Mouse (Mus musculus): Measurements from ENCODE around the gene Spaca7.

The Spaca7 gene

GRCm38 (mm10) chr8:12572814-12573534, at the start of gene Spaca7:
TSS of gene Spaca7 (plus strand) at chr8:12573029.
- DNase-seq (ENCODE audit: low read depth, low spot score) = no peak

DNA sequence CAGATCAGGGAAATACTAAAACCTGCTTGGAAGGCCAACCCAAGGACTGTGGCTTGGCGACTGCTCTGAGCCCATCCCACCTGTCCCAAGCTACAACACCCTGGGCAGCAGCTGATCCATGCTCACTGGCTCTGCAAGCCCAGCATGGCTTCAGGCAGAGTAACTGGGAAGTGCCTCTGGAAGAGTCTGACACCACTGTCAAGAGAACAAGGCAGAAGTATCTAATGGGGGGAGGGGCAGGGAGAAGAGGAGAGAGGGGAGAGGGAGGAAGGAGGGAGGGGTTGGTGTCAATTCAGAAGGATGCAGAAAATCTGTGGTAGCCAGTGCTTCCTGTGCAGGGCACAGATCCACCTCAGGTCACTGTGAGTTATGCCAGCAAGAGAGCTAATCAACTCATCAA, 48.5 kb upstream of the Spaca7 start:
- DNase-seq (ENCODE audit: low read depth, low spot score) = no peak

DNA sequence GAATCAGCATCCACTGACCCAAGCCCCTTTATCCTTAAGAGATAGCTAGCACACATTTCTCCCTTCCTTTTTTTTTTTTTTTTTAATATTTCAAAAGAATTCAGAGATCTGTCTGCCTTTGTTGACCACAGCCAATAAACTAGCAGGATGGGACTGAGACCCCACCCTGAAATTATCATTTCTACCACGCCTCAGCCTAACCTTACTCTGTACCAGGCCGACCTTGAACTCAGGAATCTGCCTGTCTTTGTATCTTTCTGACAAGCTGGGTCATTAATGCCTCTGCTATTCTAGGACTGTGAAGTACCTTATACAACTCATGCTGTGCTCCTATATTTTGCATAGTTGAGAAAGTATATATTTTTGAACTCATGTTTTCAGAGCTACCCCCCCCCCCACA, 44.2 kb upstream of the Spaca7 start:
- no peak for DNase-seq (ENCODE audit: low read depth, low spot score)

DNA sequence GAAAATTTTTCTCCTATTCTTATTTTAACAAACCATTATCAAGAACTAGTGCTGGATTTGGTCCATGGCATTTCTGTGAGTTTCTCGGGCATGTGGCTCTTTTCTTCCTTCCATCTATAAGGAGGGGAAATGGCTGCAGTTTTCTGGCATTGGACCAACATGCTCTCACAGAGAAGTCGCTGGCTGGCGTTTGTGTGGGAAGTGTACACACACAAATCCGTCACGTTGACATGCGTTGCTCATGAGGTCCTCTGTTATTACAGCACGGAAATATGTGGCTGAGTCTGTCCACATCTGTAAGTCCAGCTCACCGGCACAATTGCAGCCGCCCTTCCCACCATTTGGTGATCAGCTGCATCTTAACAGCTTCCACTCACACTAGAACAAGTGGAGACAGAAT, 37.2 kb upstream of the Spaca7 start:
- DNase-seq (ENCODE audit: low read depth, low spot score) = peak; percentile 27

GRCm38 (mm10) chr8:12536306-12536705, 36.5 kb upstream of the Spaca7 start:
- no peak for DNase-seq (ENCODE audit: low read depth, low spot score)

DNA sequence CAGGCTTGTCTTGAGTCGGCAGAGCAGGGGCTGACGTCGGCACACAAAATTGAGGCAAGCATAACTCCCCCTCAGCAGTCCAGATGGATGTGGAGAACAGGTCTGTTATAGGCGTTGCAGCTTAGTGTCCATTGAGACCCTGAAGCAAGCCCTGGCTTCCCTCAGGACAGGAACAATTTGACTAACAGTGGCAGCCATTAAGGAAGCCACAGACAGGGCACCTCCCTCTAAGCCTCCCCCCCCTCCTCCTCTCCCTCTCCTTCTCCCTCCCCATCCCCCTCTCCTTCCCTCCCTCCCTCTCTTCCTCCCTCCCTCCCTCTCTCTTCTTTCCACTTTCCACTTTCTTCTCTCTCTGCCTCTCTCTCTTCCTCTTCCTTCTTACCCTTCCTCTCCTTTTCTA, 27.6 kb upstream of the Spaca7 start:
- no peak for DNase-seq (ENCODE audit: low read depth, low spot score)

- no peak for DNase-seq (ENCODE audit: low read depth, low spot score)
Observed at GRCm38 (mm10) chr8:12545671-12546070, 27.2 kb upstream of the Spaca7 start.

GRCm38 (mm10) chr8:12547466-12548220, 25.2 kb upstream of the Spaca7 start:
- DNase-seq (ENCODE audit: low read depth, low spot score) = no peak

DNA sequence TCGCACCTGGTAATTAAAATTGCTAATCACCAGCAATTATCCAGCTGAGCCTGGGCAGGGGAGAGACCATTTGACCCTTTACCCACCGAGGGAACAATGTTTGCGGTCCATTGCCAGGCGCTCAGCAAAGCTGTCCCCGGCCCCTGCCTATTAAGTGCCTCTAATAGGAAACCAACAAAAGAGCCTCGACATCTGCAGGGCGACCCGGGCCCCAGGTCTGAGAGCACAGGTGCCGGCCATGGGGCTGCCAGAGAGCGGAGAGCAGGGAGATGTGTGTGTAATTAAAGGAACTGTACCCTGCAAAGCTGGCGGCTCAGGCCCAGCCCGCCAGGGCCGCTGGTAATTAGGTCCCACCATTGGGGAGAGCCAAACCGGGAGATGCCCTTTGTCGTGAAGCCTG, 24.6 kb upstream of the Spaca7 start:
- DNase-seq (ENCODE audit: low read depth, low spot score) = no peak

DNA sequence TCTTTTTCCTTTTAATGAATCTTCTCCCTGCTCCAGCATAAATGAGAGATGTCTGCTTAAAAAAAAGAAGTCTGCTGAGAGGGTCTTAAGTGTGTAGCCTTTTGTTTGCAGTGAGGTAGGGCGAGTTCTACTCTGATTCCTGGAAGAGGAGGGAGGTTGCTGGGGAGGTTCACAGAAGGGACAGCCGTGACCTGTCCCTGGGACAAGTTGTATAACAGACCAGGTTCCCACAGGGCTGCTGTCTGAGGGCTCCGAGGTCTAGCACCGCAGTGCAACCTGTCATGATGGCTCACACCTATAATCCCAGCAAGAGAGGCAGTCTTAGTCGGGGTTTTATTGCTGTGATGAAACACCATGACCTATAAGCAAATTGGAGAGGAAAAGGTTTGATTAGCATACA, 24.1 kb upstream of the Spaca7 start:
- DNase-seq (ENCODE audit: low read depth, low spot score) = no peak

DNA sequence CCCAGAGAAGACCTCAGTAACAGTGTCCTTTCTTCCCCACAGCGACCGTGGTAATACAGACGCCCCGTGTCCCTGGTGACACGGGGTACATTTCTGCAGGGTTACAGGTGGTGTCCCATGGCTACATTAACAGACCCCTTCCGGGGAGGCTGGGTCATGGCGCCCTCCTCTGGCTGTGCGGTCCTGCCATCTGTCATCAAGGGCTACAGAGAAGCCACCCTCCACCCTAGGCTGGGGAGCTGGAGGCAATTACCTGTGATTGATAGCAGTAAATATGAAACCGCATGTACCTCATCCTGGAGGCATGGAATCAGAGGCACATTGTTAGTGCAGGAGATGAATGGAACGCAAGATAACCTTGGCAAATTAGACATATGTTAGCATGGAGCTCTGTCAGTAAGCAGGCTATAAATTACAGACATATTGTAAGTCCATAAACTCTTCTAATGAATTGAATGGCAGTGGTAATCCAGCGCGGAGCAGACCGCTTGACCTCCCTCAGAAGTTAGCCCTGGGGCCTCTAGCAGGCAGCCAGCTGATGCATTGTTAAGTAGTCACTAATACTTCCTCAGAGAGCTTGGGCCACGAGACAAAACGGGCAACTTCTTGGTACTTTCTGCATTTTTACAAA, 17.2 kb upstream of the Spaca7 start:
- DNase-seq (ENCODE audit: low read depth, low spot score) = no peak

DNA sequence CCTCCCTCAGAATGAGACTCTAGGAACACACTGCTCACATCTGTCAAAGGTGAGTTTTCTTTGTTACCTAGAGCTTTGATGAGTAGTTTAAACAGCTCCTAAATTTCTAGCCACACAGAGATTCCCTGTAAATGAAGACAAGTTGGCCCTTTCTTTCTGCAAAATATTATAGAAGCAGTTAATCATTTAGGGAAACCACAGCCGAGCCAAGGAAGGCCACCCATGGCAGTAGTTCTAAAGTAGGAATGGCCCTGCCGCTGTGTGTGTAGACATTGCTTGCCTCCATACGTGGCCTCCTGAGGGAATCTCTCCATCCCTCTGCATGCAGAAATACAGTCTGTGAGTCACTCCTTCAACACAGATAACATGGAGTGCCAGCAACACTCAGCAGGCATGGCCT, 14.0 kb upstream of the Spaca7 start:
- no peak for DNase-seq (ENCODE audit: low read depth, low spot score)

GRCm38 (mm10) chr8:12561403-12561960, 11.3 kb upstream of the Spaca7 start:
- peak; percentile 75 for DNase-seq (ENCODE audit: low read depth, low spot score)

DNA sequence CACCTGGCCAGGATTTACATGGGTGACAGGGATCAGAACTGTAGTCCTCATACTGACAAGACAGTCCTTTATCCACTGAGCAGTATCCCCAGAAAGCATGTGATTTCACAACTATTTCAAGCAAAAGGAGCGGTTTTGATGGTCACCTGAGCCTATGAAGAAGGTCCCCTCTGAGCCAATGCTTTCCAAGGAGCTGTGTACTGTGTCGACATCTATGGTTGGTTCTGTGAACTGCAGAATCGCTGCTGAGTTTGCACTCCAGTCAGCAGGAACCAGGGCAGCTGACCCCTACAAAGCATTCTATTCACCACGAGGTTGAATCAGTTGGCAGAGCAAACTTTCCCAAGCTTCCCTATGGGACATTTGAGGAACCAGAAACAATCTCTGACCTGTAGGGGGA, 8.5 kb upstream of the Spaca7 start:
- DNase-seq (ENCODE audit: low read depth, low spot score) = peak; percentile 79

DNA sequence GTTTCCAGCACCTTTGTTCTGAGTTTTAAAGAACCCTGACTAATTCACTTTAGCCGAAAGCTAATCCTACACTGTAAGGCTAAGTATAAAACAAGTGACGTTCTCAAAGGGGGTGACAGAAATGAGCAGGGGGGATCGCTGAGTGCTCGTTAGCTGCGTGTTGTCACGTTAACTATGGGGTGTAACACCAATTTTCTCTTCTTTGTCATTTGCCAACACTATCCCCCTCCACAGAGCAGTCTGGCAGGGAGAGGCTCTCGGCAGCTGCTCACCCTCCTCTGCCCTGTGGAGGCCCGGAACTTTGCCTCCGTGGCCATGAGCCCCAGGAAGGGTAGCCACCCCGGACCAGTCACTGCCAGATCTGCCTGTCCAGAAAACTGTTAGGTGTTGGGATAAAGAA, 7.3 kb upstream of the Spaca7 start:
- DNase-seq (ENCODE audit: low read depth, low spot score) = peak; percentile 9

DNA sequence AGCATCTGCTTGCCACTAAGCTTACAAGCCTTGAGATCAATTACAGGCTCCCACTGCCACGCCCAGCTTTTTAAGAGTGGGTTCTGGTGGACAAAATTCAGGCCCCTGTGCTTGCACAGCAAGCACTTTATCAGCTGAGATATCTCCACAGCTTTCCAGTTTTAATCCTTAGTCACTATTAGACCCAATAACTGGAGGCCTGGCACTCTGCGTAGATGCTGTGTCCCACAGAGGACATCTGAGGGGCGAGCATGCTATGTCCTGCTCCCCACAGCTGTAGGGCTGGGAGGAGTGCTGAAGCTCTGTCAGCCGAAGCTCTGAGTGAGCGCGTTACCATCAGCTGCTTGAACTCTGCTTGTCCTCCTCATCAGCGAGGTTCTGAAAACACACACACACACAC, 6.3 kb upstream of the Spaca7 start:
- DNase-seq (ENCODE audit: low read depth, low spot score) = no peak

DNA sequence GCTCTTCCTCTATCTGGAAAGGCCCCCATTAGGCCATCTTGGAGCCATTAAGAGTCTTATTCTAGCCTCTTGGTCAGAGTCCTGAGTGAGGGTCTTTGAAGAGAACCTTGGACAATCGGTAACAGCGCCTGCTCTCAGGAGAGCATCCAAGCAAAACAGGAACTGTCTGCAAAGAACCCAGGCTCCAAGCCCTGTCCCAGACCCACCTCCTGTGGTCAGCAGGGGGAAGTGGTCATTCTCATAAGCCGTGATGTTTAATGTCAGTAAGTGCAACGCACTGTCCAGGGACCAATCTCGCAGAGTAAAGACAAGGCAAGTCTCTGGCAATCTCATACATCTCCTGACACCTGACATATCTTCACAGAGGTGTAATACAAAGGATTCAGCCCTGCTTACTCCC, 3.2 kb downstream of the Spaca7 start:
- DNase-seq (ENCODE audit: low read depth, low spot score) = no peak

GRCm38 (mm10) chr8:12576739-12577138, 3.9 kb downstream of the Spaca7 start:
- DNase-seq (ENCODE audit: low read depth, low spot score) = no peak

GRCm38 (mm10) chr8:12579339-12579999, 6.6 kb downstream of the Spaca7 start:
- peak; percentile 21 for DNase-seq (ENCODE audit: low read depth, low spot score)

DNA sequence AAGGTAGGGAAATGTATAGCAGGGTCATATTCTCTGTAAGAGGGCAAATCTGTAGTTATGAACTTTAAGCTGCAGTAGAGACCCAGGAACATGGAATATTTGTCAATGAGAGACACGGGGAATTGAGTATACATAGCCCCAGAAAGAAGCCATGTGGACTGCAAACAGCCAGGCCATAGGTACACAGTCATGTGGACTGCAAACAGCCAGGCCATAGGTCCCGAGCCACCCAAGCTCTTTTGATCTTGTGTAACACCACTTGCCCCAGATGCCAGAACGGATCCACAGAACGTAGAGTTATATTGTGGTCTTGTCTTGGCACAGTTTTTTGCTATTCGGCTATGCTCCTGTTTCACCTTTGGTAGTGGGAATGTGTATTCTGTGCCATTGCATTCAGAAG, 11.0 kb downstream of the Spaca7 start:
- no peak for DNase-seq (ENCODE audit: low read depth, low spot score)

DNA sequence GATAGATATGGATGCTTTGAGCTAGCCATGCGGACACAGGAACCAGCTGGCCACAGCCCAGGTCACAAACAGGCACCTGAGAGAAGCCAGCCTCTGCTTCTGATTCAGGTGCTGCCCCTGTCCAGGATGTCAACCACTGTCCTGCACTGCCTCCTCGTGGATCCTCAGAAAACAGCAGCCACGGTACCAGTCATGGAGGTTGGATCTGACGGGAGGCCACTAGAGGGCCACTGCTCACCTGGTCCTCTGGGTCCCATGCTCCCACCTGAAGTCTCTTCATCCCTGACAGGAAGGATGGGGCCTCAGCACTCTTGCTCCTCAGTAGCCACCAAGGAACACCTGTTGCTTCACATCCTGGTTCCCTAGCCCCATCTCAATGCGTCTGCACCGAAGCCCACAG, 34.4 kb downstream of the Spaca7 start:
- DNase-seq (ENCODE audit: low read depth, low spot score) = peak; percentile 80

GRCm38 (mm10) chr8:12608810-12609209, 36.0 kb downstream of the Spaca7 start:
- DNase-seq (ENCODE audit: low read depth, low spot score) = no peak
